Mouse (Mus musculus): Measurements from ENCODE around the gene Cmtm5.

DNA sequence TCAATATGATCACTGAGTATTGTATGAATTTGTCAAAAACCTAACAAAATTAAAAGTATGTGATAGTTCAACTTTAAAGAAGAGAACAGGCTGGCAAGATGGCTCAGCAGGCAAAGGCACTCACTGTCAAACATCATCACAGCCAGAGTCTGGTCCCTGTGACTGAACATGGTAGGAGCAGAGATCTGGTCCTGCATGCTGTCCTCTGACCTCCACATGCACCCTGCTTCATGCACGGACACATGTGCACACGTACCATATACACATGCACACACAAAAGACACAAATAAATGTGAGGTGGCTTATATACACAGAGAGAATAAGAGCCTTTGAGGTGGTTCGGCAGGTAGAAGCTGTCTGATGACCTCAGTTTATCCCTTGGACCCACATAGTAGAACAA is 19.4 kb downstream of the Cmtm5 start:
- no peak for TF ChIP-seq POLR2A (IDR thresholded peaks at IDR 0.05; ENCODE audit: control insufficient read depth in 1 of 2, insufficient read depth in 1 of 2, low read depth in 1 of 2, low read length in 2 of 2, poor library complexity in 1 of 2)
- no peak for TF ChIP-seq UBTF (IDR thresholded peaks at IDR 0.05; ENCODE audit: borderline replicate concordance, insufficient read depth, low read depth, low read length)
- no peak for TF ChIP-seq BHLHE40 (IDR thresholded peaks at IDR 0.05; ENCODE audit: borderline replicate concordance, low read depth, low read length)
- no peak for TF ChIP-seq CTCF (IDR thresholded peaks at IDR 0.05 in 2 of 3, conservative IDR thresholded peaks at IDR 0.05 in 1 of 3; ENCODE audit: control insufficient read depth in 1 of 3, insufficient read depth in 1 of 3, low read depth in 2 of 3, low read length in 3 of 3, poor library complexity in 1 of 3, severe bottlenecking in 1 of 3)
- TF ChIP-seq TAL1 (IDR thresholded peaks at IDR 0.05; ENCODE audit: low read length), result no peak
- no peak for TF ChIP-seq NELFE (IDR thresholded peaks at IDR 0.05; ENCODE audit: low read depth, low read length)
- TF ChIP-seq USF1 (IDR thresholded peaks at IDR 0.05; ENCODE audit: low read depth, low read length), result no peak
- no peak for TF ChIP-seq MXI1 (IDR thresholded peaks at IDR 0.05; ENCODE audit: low read depth, low read length)
- no peak for TF ChIP-seq EP300 (IDR thresholded peaks at IDR 0.05; ENCODE audit: low read depth in 1 of 2, low read length in 2 of 2)
